Comparison of ENCODE assay signal across 25 mouse cellular contexts in genomic region chr6:115240431-115240830, GRCm38 (mm10). TPM values are rescaled to one million over a fixed set of nuclear protein-coding genes. Genes with fewer than 3 reads are reported as not detected.
DNase-seq lines count a peak whose midpoint lies in the region; ATAC-seq and TF ChIP-seq lines count a peak whose summit lies in the region.
"Not testable (repeated sequence)": the region's sequence is repeated elsewhere in the genome, so short reads cannot be mapped to it uniquely, and the experiment has no call there.
"Had no signal": no experiment of that assay in that cellular context is flagged by ENCODE, and none has a peak within 500 bp of the region (broad histone marks: within the 10 kb centered on the region; RNA-seq: fewer than 3 reads in every experiment).

No protein-coding gene starts in this region.

- H3K4me3 ChIP-seq in brown adipose tissue, adult 24 weeks (ENCODE audit: insufficient read depth, low read depth, low read length) = peak overlapping the region; percentile 39
- H3K4me3 ChIP-seq in heart, embryonic 12.5 days; hindbrain, postnatal 0 days (ENCODE audit: low read length); layer of hippocampus, adult 2 months: not testable (repeated sequence)
- peak overlapping the region; percentile 9; the same call in 1 of the 2 replicates for H3K4me3 ChIP-seq in heart, embryonic 16.5 days (ENCODE audit: low read length)

- peak overlapping the region; percentile 99 for H3K27ac ChIP-seq in brown adipose tissue, adult 24 weeks (replicated peaks; ENCODE audit: low read depth, low read length)
- not testable (repeated sequence) for H3K27ac ChIP-seq in heart, embryonic 12.5 days (ENCODE audit: poor library complexity, severe bottlenecking)
- peak overlapping the region; percentile 72 for H3K27ac ChIP-seq in heart, embryonic 16.5 days (ENCODE audit: low read length)
- H3K27ac ChIP-seq in hindbrain, postnatal 0 days = peak overlapping the region; percentile 3; the same call in 1 of the 2 replicates
- H3K27ac ChIP-seq in layer of hippocampus, adult 2 months = peak overlapping the region; percentile 61; the same call in 1 of the 2 replicates

- not testable (repeated sequence) for H3K36me3 ChIP-seq in heart, embryonic 12.5 days; heart, embryonic 16.5 days (ENCODE audit: control insufficient read depth, insufficient read depth)
- H3K36me3 ChIP-seq in hindbrain, postnatal 0 days (ENCODE audit: insufficient read depth, low read length) = peaks cover 18% of the 10 kb centered on the region; the same call in 1 of the 2 replicates

- TF ChIP-seq CTCF in hindbrain, postnatal 0 days (IDR thresholded peaks at IDR 0.05; ENCODE audit: low read depth); layer of hippocampus, adult 2 months (conservative IDR thresholded peaks at IDR 0.05): not testable (repeated sequence)

- H3K4me2 ChIP-seq in heart, embryonic 12.5 days = peak overlapping the region; percentile 35
- peak overlapping the region; percentile 44; the same call in 1 of the 2 replicates for H3K4me2 ChIP-seq in heart, embryonic 16.5 days (ENCODE audit: low read depth, low read length)
- not testable (repeated sequence) for H3K4me2 ChIP-seq in hindbrain, postnatal 0 days (ENCODE audit: low read depth, low read length)

- H3K9me3 ChIP-seq in heart, embryonic 12.5 days (replicated peaks); heart, embryonic 16.5 days (replicated peaks; ENCODE audit: control insufficient read depth, low read length); hindbrain, postnatal 0 days (ENCODE audit: low read length): not testable (repeated sequence)

- peak; percentile 97 for DNase-seq in heart, adult 11 months
- not testable (repeated sequence) for DNase-seq in hindbrain, postnatal 0 days (ENCODE audit: low spot score); layer of hippocampus, adult 2 months (ENCODE audit: low spot score in 2 of 2)

- ATAC-seq in heart, embryonic 12.5 days (ENCODE audit: insufficient number of reproducible peaks, low FRiP score) = peak; percentile 66
- peak; percentile 77 for ATAC-seq in heart, embryonic 16.5 days (replicated peaks; ENCODE audit: extremely low read depth, insufficient read depth, low FRiP score)
- not testable (repeated sequence) for ATAC-seq in hindbrain, postnatal 0 days

- peaks cover 77% of the 10 kb centered on the region for H3K27me3 ChIP-seq in heart, embryonic 12.5 days (replicated peaks)
- peaks cover 68% of the 10 kb centered on the region for H3K27me3 ChIP-seq in heart, embryonic 16.5 days (ENCODE audit: control insufficient read depth, insufficient read depth, low read length)
- not testable (repeated sequence) for H3K27me3 ChIP-seq in hindbrain, postnatal 0 days (ENCODE audit: insufficient read depth, low read length)

- not testable (repeated sequence) for H3K9ac ChIP-seq in heart, embryonic 12.5 days; heart, embryonic 16.5 days (ENCODE audit: low read length); hindbrain, postnatal 0 days (replicated peaks; ENCODE audit: low read length)

- peaks cover 39% of the 10 kb centered on the region for H3K4me1 ChIP-seq in brown adipose tissue, adult 24 weeks (ENCODE audit: control insufficient read depth, insufficient read depth, insufficient read length, low read length)
- peaks cover 11% of the 10 kb centered on the region for H3K4me1 ChIP-seq in heart, embryonic 12.5 days (replicated peaks)
- H3K4me1 ChIP-seq in heart, embryonic 16.5 days (ENCODE audit: control insufficient read depth, insufficient read depth, low read length); hindbrain, postnatal 0 days (ENCODE audit: insufficient read depth, low read length): not testable (repeated sequence)

- 4% methylated on average over 2 of the region's 2 CpGs for WGBS in heart, embryonic 12.5 days
- 4% methylated on average over 2 of the region's 2 CpGs for WGBS in heart, embryonic 16.5 days
- WGBS in hindbrain, postnatal 0 days = 50% methylated on average over 2 of the region's 2 CpGs

RNA-seq across cellular contexts. Expression of gene Timp4, which starts 11.6 kb away (rescaled TPM):
- 11.1 and 36.6 TPM in 2 replicates for polyA plus RNA-seq in brown adipose tissue, adult 24 weeks (2012; ENCODE audit: insufficient read depth, insufficient read length, missing spikeins)
- 0.18 TPM in 1 of 2 replicates, not detected in the other for polyA plus RNA-seq in heart, embryonic 12.5 days (2016; fragmentation: Nextera tagmentation; extraction: Ambion mirVana)
- polyA plus RNA-seq in heart, embryonic 16.5 days (2015; fragmentation: Nextera tagmentation; extraction: Ambion mirVana) = 1.1 and 1.3 TPM in 2 replicates
- total RNA-seq in hindbrain, postnatal 0 days (2014; rRNA removed) = 30.4 and 36.0 TPM in 2 replicates
- 48.4 and 53.5 TPM in 2 replicates for polyA plus RNA-seq in hindbrain, postnatal 0 days (2015; fragmentation: Nextera tagmentation; extraction: Ambion mirVana)
- 10 to 100 TPM; 19.4 to 22.6 TPM for total RNA-seq in layer of hippocampus, adult 2 months (2021)
- total RNA-seq: common myeloid progenitor, adult 5-6 weeks had no signal
- polyA plus RNA-seq: erythroblast, embryonic 14.5 days had no signal

RNA-seq across cellular contexts. Expression of gene Gm17482, which starts 13.3 kb away (rescaled TPM):
- not detected in 2 replicates for polyA plus RNA-seq in brown adipose tissue, adult 24 weeks (2012; ENCODE audit: insufficient read depth, insufficient read length, missing spikeins)
- not detected in 2 replicates for polyA plus RNA-seq in heart, embryonic 12.5 days (2016; fragmentation: Nextera tagmentation; extraction: Ambion mirVana)
- polyA plus RNA-seq in heart, embryonic 16.5 days (2015; fragmentation: Nextera tagmentation; extraction: Ambion mirVana) = not detected in 2 replicates
- total RNA-seq in hindbrain, postnatal 0 days (2014; rRNA removed) = not detected in 2 replicates
- polyA plus RNA-seq in hindbrain, postnatal 0 days (2015; fragmentation: Nextera tagmentation; extraction: Ambion mirVana) = not detected in 2 replicates
- total RNA-seq in layer of hippocampus, adult 2 months (2021) = not detected
- total RNA-seq: adrenal gland, adult 18-20 months; adrenal gland, postnatal 14 days; common myeloid progenitor, adult 5-6 weeks; gastrocnemius, adult 8-10 months; gastrocnemius, postnatal 36 days; heart, adult 18-20 months; heart, postnatal 14 days had no signal
- polyA plus RNA-seq: activated CD4-positive, CD25-positive, alpha-beta regulatory T cell, adult 4 months; C2C12; embryonic facial prominence, embryonic 11.5 days; embryonic facial prominence, embryonic 15.5 days; erythroblast, embryonic 14.5 days; forebrain, embryonic 10.5 days; forebrain, embryonic 14.5 days; hindbrain, embryonic 11.5 days; hindbrain, embryonic 15.5 days; inflammation-experienced regulatory T-cells, adult 6 months; intestine, postnatal 0 days; Patski had no signal
